Mouse (Mus musculus) liver, embryonic 12.5 days (tissue): ENCODE data around the gene Sgsm1. TPM values are rescaled to one million over a fixed set of nuclear protein-coding genes. Genes with fewer than 3 reads are reported as not detected.

Experiments used
- ATAC-seq: fragments of 200-750 bp; cut with Nextera tagmentation; 2 replicates; pipeline ENCODE4 v1.8.0; 2017; ENCODE audit warnings: moderate number of reproducible peaks, mild to moderate bottlenecking, moderate library complexity
- H3K27ac ChIP-seq: fragments of 300-500 bp; sonication (generic); 2 replicates; pipeline ENCODE4 v1.5.1; 2016; ENCODE audit warnings: mild to moderate bottlenecking
- H3K27me3 ChIP-seq: fragments of 300-500 bp; sonication (generic); replicated peaks from 2 replicates; pipeline ENCODE4 v1.6.1; 2016; ENCODE audit warnings: mild to moderate bottlenecking, moderate library complexity
- H3K36me3 ChIP-seq: fragments of 300-500 bp; sonication (generic); 2 replicates; pipeline ENCODE4 v1.6.1; 2016; ENCODE audit warnings: mild to moderate bottlenecking, moderate library complexity
- H3K4me1 ChIP-seq: fragments of 300-500 bp; sonication (generic); 2 replicates; pipeline ENCODE4 v1.6.1; 2016
- H3K4me2 ChIP-seq: fragments of 300-500 bp; sonication (generic); 2 replicates; pipeline ENCODE4 v1.6.1; 2016; ENCODE audit warnings: mild to moderate bottlenecking, moderate library complexity
- H3K4me3 ChIP-seq: fragments of 300-500 bp; sonication (generic); 2 replicates; pipeline ENCODE4 v1.5.1; 2016; ENCODE audit warnings: mild to moderate bottlenecking, moderate library complexity
- H3K9ac ChIP-seq: fragments of 300-500 bp; sonication (generic); 2 replicates; pipeline ENCODE4 v1.6.1; 2016; ENCODE audit warnings: mild to moderate bottlenecking, moderate library complexity
- H3K9me3 ChIP-seq: fragments of 300-500 bp; sonication (generic); replicated peaks from 2 replicates; pipeline ENCODE4 v1.6.1; 2016; ENCODE audit warnings: mild to moderate bottlenecking, moderate library complexity
- WGBS: fragments of 180-500 bp; shearing (Covaris S2); methylation state at CpG from one replicate; pipeline ENCODE4 v1.1.7; 2016; ENCODE audit not compliant: insufficient replicate concordance; 5-methylcytosine and 5-hydroxymethylcytosine counted together
- polyA plus RNA-seq: library from polyadenylated mRNA; unstranded; fragments of >200 nt; fragmentation: Nextera tagmentation; extraction: Ambion mirVana; gene quantifications from 2 replicates; pipeline ENCODE4 v1.2.1, GENCODE M21; 2016

The Sgsm1 gene
- polyA plus RNA-seq, 1 experiment from 2014 or later = 2.9 TPM

DNA sequence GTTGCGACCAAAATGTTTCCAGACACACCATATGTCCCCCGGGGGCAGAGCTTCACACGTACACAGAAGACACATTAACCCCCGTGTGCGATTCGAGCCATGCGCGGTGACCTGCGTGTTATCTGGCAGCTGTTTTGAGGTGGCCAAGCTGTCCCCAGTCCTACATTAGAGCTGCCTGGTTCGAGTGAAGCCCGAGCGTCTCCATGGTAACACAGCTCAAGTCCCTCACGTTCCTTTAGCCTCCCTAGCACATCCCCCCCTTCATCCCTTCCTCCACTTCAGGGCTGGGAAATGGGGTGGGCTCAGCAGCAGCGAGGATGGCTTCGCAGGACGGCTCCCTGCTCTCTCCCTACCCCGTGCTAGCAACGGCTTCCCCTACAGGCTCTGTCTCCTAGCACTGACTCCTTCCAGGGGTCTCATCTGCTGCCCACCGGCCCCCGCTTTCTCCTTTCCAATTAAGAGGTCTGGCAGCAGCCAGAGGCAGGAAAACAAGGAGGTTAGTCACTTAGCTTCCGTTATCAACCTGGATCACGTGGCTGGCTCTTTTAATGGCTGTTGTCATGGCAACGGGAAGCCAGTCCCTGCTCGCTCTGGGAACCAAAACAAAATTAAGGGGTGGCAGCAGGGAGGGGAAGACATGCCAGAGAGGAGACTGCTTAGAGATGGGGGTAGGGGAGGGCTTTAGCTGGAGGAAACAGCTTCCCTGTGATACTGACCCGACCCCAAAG is 3.7 kb downstream of the Sgsm1 start:
- Histone ChIP-seq H3K9ac (no peak overlapping the region), H3K9me3 (no peaks in the 10 kb centered on the region), H3K4me3 (no peak overlapping the region), H3K27me3 (peaks cover 56% of the 10 kb centered on the region), H3K4me1 (no peaks in the 10 kb centered on the region), H3K4me2 (0 out of 2 replicates have a peak overlapping the region, but pooled peaks have one; percentile 13), H3K27ac (no peak overlapping the region), H3K36me3 (no peaks in the 10 kb centered on the region)
- WGBS = 8% methylated on average over 25 of the region's 25 CpGs
- no peak for ATAC-seq

- ATAC-seq = no peak
- WGBS = 85% methylated on average over 5 of the region's 5 CpGs
Measured at GRCm38 (mm10) chr5:113304527-113304926, 6.1 kb downstream of the Sgsm1 start.

DNA sequence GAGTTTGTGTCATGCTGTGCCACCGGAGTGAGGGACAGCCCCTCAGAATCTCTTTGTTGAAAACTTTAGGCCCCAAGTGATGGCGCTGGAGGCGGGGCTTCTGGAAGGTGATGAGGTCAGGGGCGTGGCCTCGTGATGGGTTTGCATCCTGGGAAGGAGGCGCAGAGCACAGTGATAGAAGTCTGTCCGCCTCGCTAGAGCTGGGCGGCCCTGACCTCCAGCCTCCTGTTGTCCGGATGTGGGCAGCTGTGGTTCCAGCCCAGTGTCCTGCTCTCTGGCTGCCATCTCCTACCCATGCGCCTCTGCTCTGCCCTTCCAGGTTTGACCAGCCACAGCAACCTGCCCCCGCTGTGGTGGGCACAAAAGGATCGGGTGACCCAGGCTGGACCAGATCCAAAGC is 8.7 kb downstream of the Sgsm1 start:
- peaks cover 39% of the 10 kb centered on the region for H3K27me3 ChIP-seq
- no peak overlapping the region for H3K9ac ChIP-seq
- H3K27ac ChIP-seq = no peak overlapping the region
- H3K4me2 ChIP-seq = no peak overlapping the region
- WGBS = 13% methylated on average over 13 of the region's 13 CpGs
- no peaks in the 10 kb centered on the region for H3K4me1 ChIP-seq
- H3K36me3 ChIP-seq = no peaks in the 10 kb centered on the region
- no peak for ATAC-seq
- no peaks in the 10 kb centered on the region for H3K9me3 ChIP-seq
- H3K4me3 ChIP-seq = no peak overlapping the region

More at GRCm38 (mm10) chr5:113304527-113304926, 6.1 kb downstream of the Sgsm1 start:
- Histone ChIP-seq H3K9me3 (no peaks in the 10 kb centered on the region), H3K4me1 (no peaks in the 10 kb centered on the region), H3K9ac (no peak overlapping the region), H3K4me2 (no peak overlapping the region), H3K4me3 (no peak overlapping the region), H3K27ac (no peak overlapping the region), H3K36me3 (no peaks in the 10 kb centered on the region), H3K27me3 (peaks cover 47% of the 10 kb centered on the region)

GRCm38 (mm10) chr5:113300148-113300889 is 10.3 kb downstream of the Sgsm1 start:
- no peak for ATAC-seq
- no peaks in the 10 kb centered on the region for H3K36me3 ChIP-seq
- H3K9ac ChIP-seq = no peak overlapping the region
- peaks cover 31% of the 10 kb centered on the region for H3K27me3 ChIP-seq
- no peak overlapping the region for H3K27ac ChIP-seq
- H3K9me3 ChIP-seq = no peaks in the 10 kb centered on the region
- no peak overlapping the region for H3K4me2 ChIP-seq
- WGBS = 53% methylated on average over 22 of the region's 22 CpGs
- no peaks in the 10 kb centered on the region for H3K4me1 ChIP-seq
- H3K4me3 ChIP-seq = no peak overlapping the region

DNA sequence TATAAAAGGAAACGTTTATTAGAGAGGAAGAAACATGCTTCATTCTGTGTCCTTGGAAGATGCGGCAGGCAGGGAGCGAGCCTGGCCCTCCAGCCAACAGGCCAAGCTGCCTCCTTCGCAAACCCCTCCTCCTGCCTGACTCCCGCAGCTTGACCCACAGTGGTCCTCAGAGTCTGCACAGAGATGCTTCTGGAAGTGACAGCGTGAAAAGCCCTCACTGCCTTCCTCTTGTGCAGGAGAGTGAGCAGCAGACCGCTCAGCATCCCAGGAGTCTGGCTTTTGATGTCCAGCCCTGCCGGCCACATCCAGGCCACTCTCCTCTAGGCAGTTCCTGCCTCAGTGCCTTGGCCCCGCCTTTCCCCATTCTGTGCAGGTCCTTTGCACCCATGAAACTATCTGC is 11.2 kb downstream of the Sgsm1 start:
- Histone ChIP-seq H3K9ac (no peak overlapping the region), H3K4me2 (no peak overlapping the region), H3K27ac (no peak overlapping the region), H3K9me3 (no peaks in the 10 kb centered on the region), H3K27me3 (peaks cover 31% of the 10 kb centered on the region), H3K36me3 (no peaks in the 10 kb centered on the region), H3K4me3 (no peak overlapping the region), H3K4me1 (no peaks in the 10 kb centered on the region)
- WGBS = 48% methylated on average over 9 of the region's 9 CpGs
- no peak for ATAC-seq

- peaks cover 31% of the 10 kb centered on the region for H3K27me3 ChIP-seq
- 63% methylated on average over 6 of the region's 6 CpGs for WGBS
- H3K9me3 ChIP-seq = no peaks in the 10 kb centered on the region
- H3K4me1 ChIP-seq = no peaks in the 10 kb centered on the region
- no peak overlapping the region for H3K27ac ChIP-seq
- no peak for ATAC-seq
- no peak overlapping the region for H3K9ac ChIP-seq
- H3K36me3 ChIP-seq = no peaks in the 10 kb centered on the region
- no peak overlapping the region for H3K4me2 ChIP-seq
- no peak overlapping the region for H3K4me3 ChIP-seq
Measured at GRCm38 (mm10) chr5:113298826-113299225, 11.8 kb downstream of the Sgsm1 start.

- Histone ChIP-seq H3K27me3 (peaks cover 31% of the 10 kb centered on the region), H3K4me3 (no peak overlapping the region), H3K27ac (no peak overlapping the region), H3K9me3 (no peaks in the 10 kb centered on the region), H3K4me1 (no peaks in the 10 kb centered on the region), H3K4me2 (no peak overlapping the region), H3K36me3 (no peaks in the 10 kb centered on the region), H3K9ac (no peak overlapping the region)
- ATAC-seq = no peak
- 16% methylated on average over 12 of the region's 12 CpGs for WGBS
Measured at GRCm38 (mm10) chr5:113298040-113298439, 12.5 kb downstream of the Sgsm1 start.

GRCm38 (mm10) chr5:113295791-113296190 is 14.8 kb downstream of the Sgsm1 start:
- Histone ChIP-seq H3K9ac (no peak overlapping the region), H3K27ac (no peak overlapping the region), H3K27me3 (peaks cover 26% of the 10 kb centered on the region), H3K9me3 (no peaks in the 10 kb centered on the region), H3K4me3 (no peak overlapping the region), H3K4me1 (no peaks in the 10 kb centered on the region), H3K4me2 (no peak overlapping the region), H3K36me3 (no peaks in the 10 kb centered on the region)
- ATAC-seq = peak; percentile 54; the same call in 1 of the 2 replicates
- WGBS = 43% methylated on average over 4 of the region's 4 CpGs

GRCm38 (mm10) chr5:113294575-113294974 is 16.0 kb downstream of the Sgsm1 start:
- Histone ChIP-seq H3K27me3 (peaks cover 26% of the 10 kb centered on the region), H3K27ac (no peak overlapping the region), H3K9ac (no peak overlapping the region), H3K4me3 (no peak overlapping the region), H3K36me3 (no peaks in the 10 kb centered on the region), H3K4me2 (no peak overlapping the region), H3K9me3 (no peaks in the 10 kb centered on the region), H3K4me1 (no peaks in the 10 kb centered on the region)
- ATAC-seq = no peak
- WGBS = 73% methylated on average over 5 of the region's 5 CpGs

- 48% methylated on average over 4 of the region's 4 CpGs for WGBS
- Histone ChIP-seq H3K4me2 (no peak overlapping the region), H3K36me3 (no peaks in the 10 kb centered on the region), H3K27me3 (peaks cover 27% of the 10 kb centered on the region), H3K27ac (no peak overlapping the region), H3K9me3 (no peaks in the 10 kb centered on the region), H3K4me1 (no peaks in the 10 kb centered on the region), H3K9ac (no peak overlapping the region), H3K4me3 (no peak overlapping the region)
- no peak for ATAC-seq
Measured at GRCm38 (mm10) chr5:113293446-113293845, 17.1 kb downstream of the Sgsm1 start.

GRCm38 (mm10) chr5:113292832-113293231 is 17.8 kb downstream of the Sgsm1 start:
- no peaks in the 10 kb centered on the region for H3K4me1 ChIP-seq
- H3K27ac ChIP-seq = no peak overlapping the region
- 32% methylated on average over 8 of the region's 8 CpGs for WGBS
- H3K27me3 ChIP-seq = peaks cover 27% of the 10 kb centered on the region
- ATAC-seq = no peak
- H3K4me3 ChIP-seq = no peak overlapping the region
- H3K9ac ChIP-seq = no peak overlapping the region
- no peaks in the 10 kb centered on the region for H3K9me3 ChIP-seq
- no peaks in the 10 kb centered on the region for H3K36me3 ChIP-seq
- H3K4me2 ChIP-seq = no peak overlapping the region

DNA sequence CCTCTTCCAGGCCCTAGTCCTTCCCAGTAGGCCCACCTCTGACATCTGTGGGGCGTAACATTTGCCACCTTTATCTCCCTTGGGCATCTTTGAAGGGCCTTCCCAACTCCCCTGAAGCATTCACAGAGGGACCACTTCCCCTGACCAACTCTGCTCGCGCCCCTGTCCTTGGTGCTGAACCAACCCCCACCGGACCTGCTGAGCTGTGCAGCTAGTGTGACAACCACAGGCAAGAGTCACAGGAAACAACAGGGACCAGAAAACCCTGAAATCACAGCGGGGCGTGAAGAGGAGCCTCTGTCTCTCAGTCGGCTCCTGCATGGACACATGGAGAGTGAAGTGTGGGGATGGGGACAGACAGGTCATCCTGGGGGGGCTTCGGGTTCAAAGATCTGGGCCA is 18.4 kb downstream of the Sgsm1 start:
- no peak overlapping the region for H3K9ac ChIP-seq
- H3K4me2 ChIP-seq = no peak overlapping the region

More for the DNA sequence above, 18.4 kb downstream of the Sgsm1 start:
- no peak overlapping the region for H3K27ac ChIP-seq
- H3K9me3 ChIP-seq = no peaks in the 10 kb centered on the region
- no peaks in the 10 kb centered on the region for H3K36me3 ChIP-seq
- no peak overlapping the region for H3K4me3 ChIP-seq
- H3K27me3 ChIP-seq = peaks cover 31% of the 10 kb centered on the region
- 11% methylated on average over 8 of the region's 8 CpGs for WGBS
- no peaks in the 10 kb centered on the region for H3K4me1 ChIP-seq
- no peak for ATAC-seq
